Mouse (Mus musculus) lung, embryonic 14.5 days (tissue): ENCODE measurements around the gene Prss44. TPM values are rescaled to one million over a fixed set of nuclear protein-coding genes. Genes with fewer than 3 reads are reported as not detected.

Experiments used
- ATAC-seq: fragments of 200-750 bp; cut with Nextera tagmentation; 2 replicates; pipeline ENCODE4 v1.8.0; 2017; ENCODE audit warnings: mild to moderate bottlenecking, moderate TSS enrichment, moderate library complexity; ENCODE audit not compliant: insufficient read depth
- DNase-seq: peaks from one replicate; pipeline ENCODE4 v3.0.0-alpha.2; 2015
- H3K27ac ChIP-seq: fragments of 300-500 bp; sonication (generic); 2 replicates; pipeline ENCODE4 v1.5.1; 2014; ENCODE audit warnings: low read depth, mild to moderate bottlenecking, moderate library complexity
- H3K27me3 ChIP-seq: fragments of 300-500 bp; sonication (generic); 2 replicates; pipeline ENCODE4 v1.6.1; 2014; ENCODE audit warnings: low read length, control low read depth; ENCODE audit not compliant: insufficient read depth
- H3K36me3 ChIP-seq: fragments of 300-500 bp; sonication (generic); 2 replicates; pipeline ENCODE4 v1.6.1; 2014; ENCODE audit warnings: control low read depth; ENCODE audit not compliant: insufficient read depth
- H3K4me1 ChIP-seq: fragments of 300-500 bp; sonication (generic); 2 replicates; pipeline ENCODE4 v1.6.1; 2014; ENCODE audit warnings: antibody characterized with exemption, control low read depth; ENCODE audit not compliant: insufficient read depth
- H3K4me2 ChIP-seq: fragments of 300-500 bp; sonication (generic); 2 replicates; pipeline ENCODE4 v1.6.1; 2014; ENCODE audit warnings: mild to moderate bottlenecking
- H3K4me3 ChIP-seq: fragments of 300-500 bp; sonication (generic); 2 replicates; pipeline ENCODE4 v1.5.1; 2014; ENCODE audit warnings: low read depth, low read length
- H3K9ac ChIP-seq: fragments of 300-500 bp; sonication (generic); 2 replicates; pipeline ENCODE4 v1.6.1; 2014
- H3K9me3 ChIP-seq: fragments of 300-500 bp; sonication (generic); 2 replicates; pipeline ENCODE4 v1.6.1; 2016; ENCODE audit warnings: low read depth, low read length, control low read depth
- CTCF ChIP-seq: IDR thresholded peaks from 2 replicates; pipeline ENCODE4 v1.5.1; 2016; ENCODE audit warnings: antibody characterized with exemption, low read depth
- WGBS: fragments of 180-500 bp; shearing (Covaris S2); extraction: QIAGEN DNeasy Blood & Tissue Kit; methylation state at CpG from one replicate; pipeline ENCODE4 v1.1.7; 2014; 5-methylcytosine and 5-hydroxymethylcytosine counted together
- polyA plus RNA-seq: library from polyadenylated mRNA; unstranded; fragments of >200 nt; fragmentation: Nextera tagmentation; extraction: Ambion mirVana; gene quantifications from 2 replicates; pipeline ENCODE4 v1.2.1, GENCODE M21; 2014

Gene Prss44
- polyA plus RNA-seq, 1 experiment from 2014 or later: not detected

DNA sequence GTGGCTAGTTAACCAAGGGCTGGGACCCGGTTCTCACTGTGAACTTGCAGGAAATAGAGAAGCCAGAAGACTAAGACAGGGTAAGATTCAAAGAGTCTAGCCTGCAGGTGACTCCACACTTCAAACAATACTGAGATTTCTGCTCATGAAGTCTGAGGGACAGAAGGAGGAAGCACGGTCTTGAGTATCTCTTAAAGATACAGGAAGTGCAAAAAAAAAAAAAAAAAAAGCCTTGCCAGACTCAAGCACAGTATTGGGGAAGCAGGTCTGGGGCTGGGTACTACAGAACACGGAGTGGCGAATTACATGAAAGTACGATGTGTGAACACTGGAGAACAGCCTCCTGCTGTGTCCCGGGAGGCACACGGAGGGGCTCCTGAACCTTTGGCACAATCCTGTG is 12.0 kb downstream of the Prss44 start:
- Histone ChIP-seq H3K36me3 (no peaks in the 10 kb centered on the region), H3K27me3 (no peaks in the 10 kb centered on the region), H3K4me2 (no peak overlapping the region), H3K27ac (no peak overlapping the region), H3K4me3 (no peak overlapping the region), H3K9me3 (no peaks in the 10 kb centered on the region), H3K4me1 (no peaks in the 10 kb centered on the region), H3K9ac (no peak overlapping the region)
- WGBS: 69% methylated on average over 7 of the region's 7 CpGs
- ATAC-seq: no peak
- TF ChIP-seq CTCF: no peak
- no peak for DNase-seq

DNA sequence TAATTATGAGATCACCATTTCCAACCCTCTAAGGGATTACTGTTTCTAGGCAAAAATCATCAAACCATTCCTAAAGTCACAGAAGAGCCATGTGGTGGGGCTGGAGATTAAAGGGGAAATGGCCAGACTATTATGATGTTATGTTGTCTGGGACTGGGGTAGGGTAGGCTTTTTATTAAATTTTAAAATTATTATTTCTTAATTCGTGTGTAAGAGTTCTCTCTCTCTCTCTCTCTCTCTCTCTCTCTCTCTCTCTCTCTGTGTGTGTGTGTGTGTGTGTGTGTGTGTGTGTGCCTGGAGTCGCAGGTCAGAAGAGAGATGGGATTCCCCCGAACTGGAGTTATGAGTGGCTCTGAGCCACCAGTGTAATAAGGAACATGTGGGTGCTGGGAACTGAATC is 12.6 kb downstream of the Prss44 start, which contains the start of gene Prss43:
Gene Prss43 (plus strand): TSS at position 301 of the 400 bp plus-strand sequence.
- H3K9ac ChIP-seq: no peak within 1 kb of the TSS
- no peak within 1 kb of the TSS for H3K4me2 ChIP-seq
- no peak for TF ChIP-seq CTCF
- H3K36me3 ChIP-seq: no peaks in the 10 kb centered on the region
- no peak for DNase-seq
- H3K4me1 ChIP-seq: no peaks in the 10 kb centered on the region
- H3K27me3 ChIP-seq: no peaks in the 10 kb centered on the region
- ATAC-seq: no peak
- no peaks in the 10 kb centered on the region for H3K9me3 ChIP-seq
- no peak within 1 kb of the TSS for H3K27ac ChIP-seq
- 74% methylated on average over 3 of the region's 3 CpGs for WGBS
- H3K4me3 ChIP-seq: no peak within 1 kb of the TSS

DNA sequence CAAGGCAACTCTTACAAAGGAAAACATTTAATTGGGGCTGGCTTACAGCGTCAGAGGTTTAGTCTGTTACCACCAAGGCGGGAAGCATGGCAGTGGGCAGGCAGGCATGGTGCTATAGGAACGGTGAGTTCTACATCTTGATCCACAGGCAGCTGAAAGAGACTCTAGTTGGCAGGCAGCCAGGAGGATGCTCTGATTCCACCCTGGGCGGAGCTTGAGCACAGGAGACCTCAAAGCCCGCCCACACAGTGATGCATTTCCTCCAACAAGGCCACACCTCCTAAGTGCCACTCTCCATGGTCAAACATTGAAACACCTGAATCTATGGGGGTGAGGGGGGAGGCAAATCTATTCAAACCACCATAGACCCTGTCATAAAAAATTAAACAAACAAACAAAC is 19.2 kb downstream of the Prss44 start:
- no peaks in the 10 kb centered on the region for H3K4me1 ChIP-seq
- ATAC-seq: no peak
- 80% methylated on average over 5 of the region's 5 CpGs for WGBS
- no peaks in the 10 kb centered on the region for H3K9me3 ChIP-seq
- H3K9ac ChIP-seq: no peak overlapping the region
- H3K27ac ChIP-seq: no peak overlapping the region
- TF ChIP-seq CTCF: no peak
- H3K27me3 ChIP-seq: no peaks in the 10 kb centered on the region
- H3K4me2 ChIP-seq: no peak overlapping the region
- no peak overlapping the region for H3K4me3 ChIP-seq
- DNase-seq: peak; percentile 37
- H3K36me3 ChIP-seq: no peaks in the 10 kb centered on the region

DNA sequence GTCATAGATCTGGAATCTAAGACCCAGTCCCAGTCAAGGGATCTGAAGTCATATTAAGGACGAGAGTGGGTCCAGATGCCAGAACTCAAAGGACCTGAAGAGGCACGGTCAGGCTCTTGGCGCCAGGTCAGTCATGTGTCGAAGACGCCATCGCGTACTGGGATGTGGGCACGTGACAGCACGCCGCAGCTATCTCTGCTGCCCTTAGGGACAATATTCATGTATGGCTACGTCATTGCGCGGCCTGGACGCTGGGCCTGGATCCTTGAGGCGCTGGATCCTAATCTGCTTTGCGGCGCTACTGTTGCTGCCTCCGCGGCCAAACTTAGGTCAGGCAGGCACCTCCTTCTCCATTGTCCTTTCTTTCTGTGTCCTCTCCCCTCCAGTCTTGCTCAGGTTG is 20.6 kb downstream of the Prss44 start, which contains the start of gene Prss45:
Gene Prss45 (plus strand): TSS at position 178 of the 400 bp plus-strand sequence.
- ATAC-seq: 0 out of 2 replicates have a peak, but pooled peaks have one; percentile 24
- Histone ChIP-seq H3K4me3 (no peak within 1 kb of the TSS), H3K4me1 (no peaks in the 10 kb centered on the region), H3K27me3 (no peaks in the 10 kb centered on the region), H3K4me2 (peak within 1 kb of the TSS; percentile 8; the same call in 1 of the 2 replicates), H3K9me3 (no peaks in the 10 kb centered on the region), H3K36me3 (no peaks in the 10 kb centered on the region), H3K27ac (no peak within 1 kb of the TSS), H3K9ac (no peak within 1 kb of the TSS)
- WGBS: 72% methylated on average over 19 of the region's 19 CpGs
- no peak for TF ChIP-seq CTCF
- DNase-seq: no peak

DNA sequence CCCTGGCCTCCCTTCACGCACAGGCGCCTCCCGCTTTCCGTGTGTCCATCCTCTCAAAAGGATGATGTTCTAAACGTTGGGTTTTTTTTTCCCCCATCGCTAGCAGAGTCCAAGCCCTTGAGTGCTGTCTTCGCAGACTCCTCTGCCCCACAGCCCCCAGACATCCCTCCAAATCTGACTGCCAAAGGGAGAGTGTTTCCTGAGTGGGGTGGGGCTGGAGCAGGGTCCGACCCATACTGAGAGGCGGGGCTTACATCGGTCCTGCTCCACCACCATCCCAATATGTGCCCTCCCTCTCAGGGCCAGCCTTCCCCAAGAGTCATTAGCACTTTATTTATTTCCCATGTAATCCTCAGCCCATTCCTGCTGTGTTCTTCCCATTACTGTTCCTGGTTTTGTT is 21.2 kb downstream of the Prss44 start:
- Histone ChIP-seq H3K4me3 (no peak overlapping the region), H3K4me1 (no peaks in the 10 kb centered on the region), H3K27ac (no peak overlapping the region), H3K27me3 (no peaks in the 10 kb centered on the region), H3K36me3 (no peaks in the 10 kb centered on the region), H3K9me3 (no peaks in the 10 kb centered on the region), H3K9ac (no peak overlapping the region), H3K4me2 (peak overlapping the region; percentile 8; the same call in 1 of the 2 replicates)
- DNase-seq (peak; percentile 3), ATAC-seq (no peak)
- WGBS: 22% methylated on average over 10 of the region's 10 CpGs
- no peak for TF ChIP-seq CTCF

DNA sequence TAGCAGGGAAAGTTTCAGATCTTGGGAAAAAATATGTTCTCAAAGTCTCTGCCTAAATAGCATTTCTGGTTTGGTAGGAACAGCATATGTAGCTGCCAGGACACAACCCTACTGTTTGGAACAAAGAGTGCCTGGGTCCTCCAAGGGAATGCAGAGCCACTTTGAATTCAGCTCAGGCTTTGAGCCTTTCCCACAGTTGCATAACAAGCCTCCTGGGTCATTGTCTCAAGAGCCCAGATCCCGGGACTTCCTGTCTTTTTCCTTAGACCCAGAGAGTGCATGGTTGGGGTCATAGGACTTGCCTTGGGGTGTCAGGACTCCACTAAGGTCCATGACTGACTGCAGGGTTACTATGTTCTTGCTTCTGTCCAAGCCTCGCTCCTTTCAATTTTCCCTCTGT is 22.3 kb downstream of the Prss44 start:
- Histone ChIP-seq H3K36me3 (no peaks in the 10 kb centered on the region), H3K9ac (no peak overlapping the region), H3K27me3 (no peaks in the 10 kb centered on the region), H3K27ac (no peak overlapping the region), H3K4me3 (no peak overlapping the region), H3K4me1 (no peaks in the 10 kb centered on the region), H3K4me2 (no peak overlapping the region), H3K9me3 (no peaks in the 10 kb centered on the region)
- 54% methylated on average over 2 of the region's 2 CpGs for WGBS
- ATAC-seq (no peak), DNase-seq (no peak)
- no peak for TF ChIP-seq CTCF

DNA sequence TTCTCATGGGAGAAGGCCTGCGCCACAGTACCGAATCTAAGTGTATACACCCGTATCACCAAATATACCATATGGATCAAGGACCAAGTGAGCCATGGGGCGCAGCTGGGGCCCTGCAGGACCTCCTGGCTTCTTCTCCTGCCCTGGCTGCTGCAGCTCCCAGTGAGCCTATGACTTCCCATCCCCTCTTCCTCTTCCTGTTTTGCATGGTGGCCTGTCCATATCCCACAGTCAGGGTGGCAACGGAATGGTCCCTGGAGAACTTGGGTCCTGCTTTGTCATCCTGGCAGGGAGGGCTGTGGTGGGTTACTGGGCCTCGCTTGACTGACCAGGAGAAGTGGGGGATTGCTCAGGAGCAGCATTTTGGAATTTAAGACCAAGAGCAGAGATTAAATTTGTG is 27.1 kb downstream of the Prss44 start:
- ATAC-seq: no peak
- 78% methylated on average over 6 of the region's 6 CpGs for WGBS

DNA sequence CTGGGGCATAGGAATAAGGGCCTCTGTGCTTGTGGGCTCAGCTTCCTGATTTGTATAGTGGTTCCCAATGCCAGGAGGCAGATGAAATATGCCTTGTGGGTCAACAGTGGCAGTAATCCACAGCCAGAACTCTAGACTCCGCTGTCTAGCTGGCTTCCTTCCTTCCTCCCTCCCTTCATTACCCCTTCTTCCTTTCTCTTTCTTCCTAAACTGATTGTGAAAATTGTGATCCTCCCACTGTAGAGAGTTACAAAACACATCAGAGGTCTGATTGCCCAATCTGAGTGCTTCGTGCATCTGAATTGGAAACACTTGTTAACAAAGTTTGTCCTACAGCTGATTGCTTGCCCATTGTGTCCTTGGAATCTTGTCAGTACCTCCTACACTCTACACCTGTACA is 27.6 kb downstream of the Prss44 start:
- H3K4me1 ChIP-seq: no peaks in the 10 kb centered on the region
- H3K27ac ChIP-seq: no peak overlapping the region
- ATAC-seq (no peak), DNase-seq (no peak)
- H3K9ac ChIP-seq: no peak overlapping the region
- TF ChIP-seq CTCF: no peak
- no peaks in the 10 kb centered on the region for H3K27me3 ChIP-seq
- H3K4me2 ChIP-seq: no peak overlapping the region
- no peak overlapping the region for H3K4me3 ChIP-seq
- H3K36me3 ChIP-seq: no peaks in the 10 kb centered on the region
- no peaks in the 10 kb centered on the region for H3K9me3 ChIP-seq
- WGBS: 46% methylated on average over 2 of the region's 2 CpGs

More for the DNA sequence above, 27.1 kb downstream of the Prss44 start:
- no peak for DNase-seq
- no peak overlapping the region for H3K9ac ChIP-seq
- no peak overlapping the region for H3K4me3 ChIP-seq
- no peaks in the 10 kb centered on the region for H3K4me1 ChIP-seq
- no peaks in the 10 kb centered on the region for H3K9me3 ChIP-seq
- H3K36me3 ChIP-seq: no peaks in the 10 kb centered on the region
- no peaks in the 10 kb centered on the region for H3K27me3 ChIP-seq
- no peak for TF ChIP-seq CTCF
- no peak overlapping the region for H3K27ac ChIP-seq
- H3K4me2 ChIP-seq: no peak overlapping the region
